Mouse (Mus musculus) spleen, adult 10 weeks (tissue): ENCODE results near the gene Cenpa. TPM values are rescaled to one million over a fixed set of nuclear protein-coding genes. Genes with fewer than 3 reads are reported as not detected.

Source experiments
- polyA plus RNA-seq: library from polyadenylated mRNA; stranded (reverse); fragments of 350-450 nt; fragmentation: Illumina TruSeq; extraction: RNeasy Lipid Tissue Mini Kit (QIAGEN cat#74804); gene quantifications from one replicate; pipeline ENCODE4 v1.2.3, GENCODE M21; 2015; ENCODE audit warnings: low replicate concordance; ENCODE audit not compliant: insufficient read depth

Gene Cenpa
- 67.7 TPM for polyA plus RNA-seq

DNA sequence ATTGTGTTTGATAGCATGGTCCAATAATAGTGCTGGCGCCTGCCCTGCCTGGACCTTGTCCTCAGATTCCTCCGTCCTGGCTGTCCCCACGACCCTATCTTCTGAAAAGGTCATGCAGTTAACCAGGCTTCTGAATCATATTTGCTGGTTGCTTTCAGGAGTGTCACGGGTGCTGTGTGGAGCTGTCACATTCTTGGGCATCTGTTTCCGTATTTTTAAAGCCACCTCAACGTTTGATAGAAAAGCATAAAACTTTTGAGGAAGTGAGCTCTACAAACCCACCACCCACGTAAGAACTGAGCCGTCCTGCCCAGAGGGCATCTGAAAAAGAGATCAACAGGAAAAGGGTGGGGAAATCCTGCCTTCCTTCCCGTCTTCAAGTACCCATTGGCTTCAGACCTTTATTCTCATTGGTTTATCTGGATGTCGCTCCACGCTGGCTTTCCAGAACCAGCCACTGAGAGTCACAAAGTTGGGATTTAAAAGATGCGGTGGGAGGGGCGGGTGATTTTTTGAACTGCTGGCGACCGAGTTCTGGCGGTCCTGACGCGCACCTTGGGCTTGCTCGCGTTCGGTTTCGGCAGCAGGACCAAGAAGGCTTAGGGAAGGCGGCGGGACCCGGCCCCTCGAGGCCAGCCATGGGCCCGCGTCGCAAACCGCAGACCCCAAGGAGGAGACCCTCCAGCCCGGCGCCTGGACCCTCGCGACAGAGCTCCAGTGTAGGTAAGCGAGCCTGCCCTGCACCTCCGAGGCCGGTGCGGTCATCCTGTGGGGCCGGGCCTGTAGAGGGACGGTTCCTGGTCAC is at the start of gene Cenpa:
Cenpa (plus strand) TSS at position 387 of the 805 bp plus-strand sequence.

DNA sequence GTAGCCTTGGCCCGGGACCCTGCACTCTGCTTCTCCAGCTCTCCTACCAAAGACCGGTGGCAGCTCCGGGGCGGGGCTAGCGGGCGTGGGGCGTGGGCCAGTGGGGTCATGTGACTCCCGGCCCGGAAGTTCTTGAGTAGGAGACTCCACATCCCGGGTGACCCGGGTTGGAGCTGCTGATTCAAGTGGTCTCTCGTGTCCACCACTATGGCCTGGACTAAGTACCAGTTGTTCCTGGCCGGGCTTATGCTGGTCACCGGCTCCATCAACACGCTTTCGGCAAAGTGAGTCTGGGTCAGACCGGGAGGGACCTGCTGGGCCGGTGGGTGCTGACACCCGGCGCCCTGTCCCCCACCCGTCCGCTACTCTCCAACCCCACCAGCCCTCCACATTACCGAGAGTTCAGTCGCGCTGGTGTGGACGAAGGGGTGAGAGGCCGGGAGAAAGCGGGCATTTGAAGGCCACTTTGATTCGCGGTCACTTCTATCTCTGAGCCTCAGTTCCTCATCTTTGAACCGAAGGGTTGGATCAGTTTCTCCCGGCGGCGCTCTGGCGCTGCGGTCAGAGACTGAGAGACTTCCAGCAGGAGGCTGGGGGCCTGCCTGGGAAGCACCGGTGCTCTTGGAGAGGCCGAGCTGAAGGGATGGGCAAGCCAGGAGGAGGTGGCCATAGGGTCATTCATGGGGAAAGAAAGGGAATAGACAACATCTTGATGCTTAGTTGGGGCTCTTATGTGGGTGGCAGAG is 18.6 kb upstream of the Cenpa start, which contains the start of gene Slc35f6:
Slc35f6 (plus strand) TSS at position 119 of the 746 bp plus-strand sequence.

DNA sequence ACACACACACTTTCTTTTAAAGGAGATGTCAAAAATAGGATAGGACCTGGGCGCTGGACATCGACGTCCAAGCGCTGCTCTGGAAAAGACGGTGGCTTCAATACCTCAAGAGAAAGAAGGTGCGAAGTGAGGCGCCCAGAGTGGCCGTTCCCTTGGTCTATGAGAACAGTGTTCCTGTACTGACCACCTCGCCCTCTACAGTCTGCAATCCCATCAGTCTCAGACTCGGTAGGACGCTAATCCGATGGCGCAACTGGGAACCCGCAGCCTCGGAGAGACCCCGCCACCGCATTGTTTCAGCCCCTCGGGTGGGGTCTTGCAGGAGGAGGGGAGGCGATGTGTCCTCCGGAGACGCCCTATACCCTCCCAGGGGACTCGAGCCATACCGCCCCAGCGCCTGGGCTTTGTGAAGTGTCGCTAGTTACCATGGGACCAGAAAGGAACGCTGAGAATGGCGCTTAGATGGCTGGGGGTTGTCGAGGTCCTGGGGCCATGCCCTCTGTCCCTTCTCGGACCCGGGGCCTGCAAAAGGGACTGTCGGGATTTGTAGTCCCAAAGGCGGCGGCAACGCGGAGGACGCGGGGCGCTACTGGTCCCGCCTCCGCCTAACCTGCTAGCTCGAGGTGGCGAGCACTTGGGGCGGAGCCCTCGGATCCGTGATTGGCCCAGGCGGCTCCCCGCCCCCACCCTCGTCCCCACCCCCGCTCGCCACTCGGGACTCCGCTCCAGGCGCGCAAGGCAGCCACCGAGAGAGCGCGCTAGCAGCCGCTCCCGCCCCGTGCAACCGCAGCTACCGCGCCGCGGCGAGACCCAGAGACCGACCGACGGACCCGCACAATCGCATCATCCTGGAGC is 44.8 kb downstream of the Cenpa start, which contains the start of gene Dpysl5:
Dpysl5 (plus strand) TSS at position 418 of the 855 bp plus-strand sequence.

Other genes with a start within 250 kb of the Cenpa start
- not detected for gene Otof, start 204.8 kb upstream of the Cenpa start, polyA plus RNA-seq
- not detected for gene 1700001C02Rik, start 200.7 kb upstream of the Cenpa start, polyA plus RNA-seq
- gene Cib4, start 120.9 kb upstream of the Cenpa start, polyA plus RNA-seq = not detected
- gene Kcnk3, start 78.6 kb upstream of the Cenpa start, polyA plus RNA-seq = 1.4 TPM
- gene Slc35f6, start 18.8 kb upstream of the Cenpa start, polyA plus RNA-seq = 18.1 TPM
- gene Dpysl5, start 44.8 kb downstream of the Cenpa start, polyA plus RNA-seq = 0.04 TPM
- gene Mapre3, start 147.9 kb downstream of the Cenpa start, polyA plus RNA-seq = 10.2 TPM
- gene Tmem214, start 201.2 kb downstream of the Cenpa start, polyA plus RNA-seq = 22.5 TPM
- 9.6 TPM for gene Agbl5, start 221.9 kb downstream of the Cenpa start, polyA plus RNA-seq
- 182 TPM for gene Ost4, start 241.0 kb downstream of the Cenpa start, polyA plus RNA-seq
- 12.1 TPM for gene Emilin1, start 246.6 kb downstream of the Cenpa start, polyA plus RNA-seq